Mouse (Mus musculus): ENCODE measurements around the gene Max.

DNA sequence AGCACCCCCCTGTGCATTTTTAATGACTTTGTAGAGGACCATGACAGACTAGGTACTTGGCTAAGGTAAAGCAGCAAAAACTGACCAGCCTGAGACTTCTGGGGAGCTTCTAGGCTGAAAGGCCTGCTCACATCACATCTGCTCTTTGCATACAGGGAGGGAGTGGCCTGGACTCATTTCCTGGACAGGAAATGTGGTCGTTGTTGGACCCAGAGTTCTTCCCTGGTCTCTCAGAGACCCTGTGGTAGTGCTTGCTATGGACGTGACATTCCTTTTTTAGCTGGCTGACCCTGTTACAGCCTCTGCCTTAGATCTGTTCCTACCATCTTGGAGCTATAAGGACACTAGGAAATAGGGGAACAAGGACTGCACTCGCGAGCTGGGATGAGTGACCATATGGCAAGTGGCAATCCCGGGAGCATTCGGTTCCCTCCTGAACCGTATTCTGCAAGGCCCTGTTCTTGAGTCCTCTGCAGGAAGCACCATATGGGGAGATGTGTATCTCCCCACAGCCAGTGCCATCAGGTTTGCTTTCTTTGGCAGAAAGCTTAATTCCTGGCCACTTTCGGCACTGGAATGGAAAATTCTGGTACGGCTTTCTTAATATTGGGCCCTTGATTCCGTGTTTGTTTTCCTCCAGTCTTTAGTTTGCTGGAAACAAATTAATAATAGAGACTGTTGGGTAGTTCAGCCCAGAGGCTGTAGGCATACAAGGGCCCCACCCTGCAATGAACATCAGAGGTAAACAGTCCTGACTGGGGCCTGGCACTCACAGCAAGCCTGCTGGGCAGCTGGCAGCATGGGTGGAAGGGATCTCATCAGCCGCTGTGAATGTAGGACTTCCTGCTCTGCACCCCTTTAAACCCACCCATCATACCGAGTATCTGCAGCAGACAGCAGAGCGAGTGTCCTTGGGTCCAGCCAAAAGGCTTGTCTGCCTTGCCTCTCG lies 30.0 kb downstream of the Max start:
- no peak for TF ChIP-seq CTCF (IDR thresholded peaks at IDR 0.05; ENCODE audit: extremely low read depth, insufficient read depth, low read length)
- no peak for TF ChIP-seq POLR2A (IDR thresholded peaks at IDR 0.05; ENCODE audit: extremely low read depth, insufficient read depth, low read length)

All from cortical plate, adult 2 months (tissue).